Mouse (Mus musculus) layer of hippocampus, adult 11-12 months (tissue): Measurements from ENCODE around the gene Wdr90.

Source experiments
- DNase-seq: peaks from one replicate; pipeline ENCODE4 v3.0.0; 2022; ENCODE audit warnings: low spot score

Gene Wdr90

DNA sequence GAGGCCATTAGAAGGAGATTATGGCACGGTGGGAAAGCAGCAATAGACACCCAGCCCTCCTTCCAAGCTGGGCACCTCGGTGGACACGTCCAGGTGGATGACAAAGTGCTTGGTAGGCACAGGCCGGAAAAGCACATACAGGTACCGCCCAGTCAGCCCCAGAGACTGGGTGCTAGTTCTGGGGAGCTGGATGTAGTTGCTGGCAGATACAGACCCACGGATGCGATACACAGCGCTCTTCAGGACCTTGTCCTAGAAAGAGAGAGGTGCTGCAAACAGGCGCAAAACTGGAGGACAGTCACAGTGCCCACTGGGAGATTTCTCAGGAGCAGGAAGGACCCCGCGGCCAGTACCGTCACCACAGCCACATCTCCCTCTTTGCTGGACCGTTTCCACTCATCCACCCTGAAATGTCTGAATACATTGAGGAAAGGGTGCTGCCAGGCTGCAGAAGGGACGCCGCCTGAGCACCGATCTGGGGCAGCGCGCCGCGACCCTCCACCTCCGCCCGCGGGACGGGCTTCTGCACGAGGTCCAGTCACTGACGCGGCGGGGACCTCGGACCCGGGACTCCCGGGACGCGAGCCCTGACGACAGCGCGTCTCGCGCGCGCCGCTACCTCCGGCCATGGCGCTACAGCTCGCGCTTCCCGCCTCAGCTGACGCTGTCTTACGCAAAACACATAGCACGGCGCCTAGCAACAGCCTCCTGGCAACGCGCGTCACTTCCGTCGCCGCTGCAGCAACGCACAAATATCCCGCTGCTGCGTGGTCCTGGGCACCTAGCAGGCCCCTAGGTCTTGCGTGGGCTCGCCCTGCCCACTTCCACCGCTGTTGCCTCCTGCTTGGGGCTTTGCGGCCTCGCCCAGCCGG is at the start of gene Wdr90:
Gene Wdr90 (minus strand): TSS at position 670 of the 872 bp plus-strand sequence.
- DNase-seq, result peak; percentile 93

DNA sequence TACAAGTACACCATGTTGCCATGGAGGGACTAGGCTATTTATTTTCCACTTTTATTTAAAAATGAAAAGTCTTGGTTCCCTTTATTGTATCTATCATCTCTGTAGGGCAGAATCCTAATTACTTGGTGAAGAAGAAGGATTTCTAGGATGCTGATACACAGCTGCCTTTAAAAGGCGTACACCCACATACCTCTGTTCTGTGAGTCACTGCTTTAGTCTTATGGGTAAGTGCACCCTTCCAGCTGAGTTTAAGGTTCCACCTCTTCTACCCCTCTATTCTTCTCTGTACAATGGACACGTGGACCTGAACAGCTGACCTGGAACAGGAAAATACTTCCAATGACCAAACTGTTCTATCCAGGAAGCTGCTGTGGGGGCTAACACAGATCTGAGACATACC is 46.3 kb upstream of the Wdr90 start:
- no peak for DNase-seq

DNA sequence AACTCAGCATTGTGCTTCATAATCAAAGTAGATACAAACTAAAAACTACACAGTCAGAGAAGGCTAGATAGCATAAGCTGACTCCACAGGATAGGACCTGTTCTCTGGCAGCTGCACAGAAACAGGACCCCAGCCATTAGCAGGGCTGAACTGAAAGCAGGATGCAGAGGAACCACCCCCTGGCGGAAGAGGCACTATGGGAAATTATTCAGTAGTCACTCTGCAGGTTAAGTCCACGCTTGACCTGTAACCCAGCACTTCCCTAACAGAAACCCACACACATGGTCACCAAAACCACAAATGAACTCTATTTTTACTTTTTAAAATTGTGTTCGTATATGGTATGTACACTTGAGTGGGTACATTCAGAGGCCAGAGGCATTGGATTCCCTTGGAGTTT is 41.8 kb upstream of the Wdr90 start:
- DNase-seq, result no peak

DNA sequence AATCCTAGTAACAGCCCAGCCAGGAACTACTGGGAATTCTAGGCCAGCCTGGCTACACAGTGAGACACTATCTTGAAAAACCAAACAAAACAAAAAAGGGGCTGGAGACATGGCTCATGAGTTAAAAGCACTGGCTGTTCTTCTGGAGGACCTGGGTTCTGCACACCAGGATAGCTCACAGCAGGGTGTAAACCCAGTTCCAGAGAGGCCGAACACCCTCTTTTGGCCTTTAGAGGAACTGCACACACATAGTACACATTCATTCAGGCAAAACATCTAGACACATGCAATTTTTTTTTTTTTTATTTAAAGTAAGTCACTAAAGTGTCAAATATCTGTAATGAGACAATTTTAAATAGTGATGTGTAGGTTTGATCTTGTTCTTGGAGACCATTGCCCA is 38.9 kb upstream of the Wdr90 start:
- no peak for DNase-seq

DNA sequence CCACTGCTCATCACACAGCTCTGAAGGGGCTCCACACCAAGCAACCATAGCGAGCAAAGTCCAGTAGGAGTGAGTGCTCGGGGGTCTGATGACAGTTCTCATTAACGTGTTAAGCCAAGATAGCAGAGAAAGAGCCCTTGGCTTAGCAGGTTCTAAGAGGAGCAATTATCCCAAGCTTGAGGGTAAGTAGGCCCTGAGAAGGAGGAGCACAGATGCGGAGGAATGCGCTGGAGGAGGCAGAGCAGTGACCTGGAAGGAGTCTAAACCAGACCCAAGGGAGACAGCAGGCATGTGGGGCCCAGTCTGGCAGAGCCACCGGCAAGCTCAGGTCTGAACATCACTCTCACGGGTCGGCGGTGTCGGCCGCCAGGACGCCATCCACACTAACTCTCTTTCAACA is 34.6 kb upstream of the Wdr90 start:
- DNase-seq, result no peak

DNA sequence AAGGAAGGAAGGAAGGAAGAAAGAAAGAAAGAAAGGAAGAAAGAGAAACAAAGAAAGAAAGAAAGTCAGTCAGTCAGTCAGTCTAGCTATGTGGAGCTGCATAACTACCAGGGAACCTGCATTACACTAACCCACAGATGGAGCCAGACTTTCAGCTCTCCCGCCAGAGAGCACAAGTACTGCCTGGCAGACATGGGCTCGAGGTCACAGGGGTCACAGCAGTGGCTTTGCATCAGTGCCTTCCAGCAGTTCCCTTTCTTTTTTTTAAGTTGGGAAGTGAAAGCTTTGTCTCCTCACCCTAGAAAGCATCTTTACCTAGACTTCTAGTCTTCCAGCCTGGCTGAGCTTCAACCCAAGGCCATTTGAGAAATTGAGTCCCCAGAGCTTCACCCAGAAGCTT is 34.1 kb upstream of the Wdr90 start:
- no peak for DNase-seq

DNA sequence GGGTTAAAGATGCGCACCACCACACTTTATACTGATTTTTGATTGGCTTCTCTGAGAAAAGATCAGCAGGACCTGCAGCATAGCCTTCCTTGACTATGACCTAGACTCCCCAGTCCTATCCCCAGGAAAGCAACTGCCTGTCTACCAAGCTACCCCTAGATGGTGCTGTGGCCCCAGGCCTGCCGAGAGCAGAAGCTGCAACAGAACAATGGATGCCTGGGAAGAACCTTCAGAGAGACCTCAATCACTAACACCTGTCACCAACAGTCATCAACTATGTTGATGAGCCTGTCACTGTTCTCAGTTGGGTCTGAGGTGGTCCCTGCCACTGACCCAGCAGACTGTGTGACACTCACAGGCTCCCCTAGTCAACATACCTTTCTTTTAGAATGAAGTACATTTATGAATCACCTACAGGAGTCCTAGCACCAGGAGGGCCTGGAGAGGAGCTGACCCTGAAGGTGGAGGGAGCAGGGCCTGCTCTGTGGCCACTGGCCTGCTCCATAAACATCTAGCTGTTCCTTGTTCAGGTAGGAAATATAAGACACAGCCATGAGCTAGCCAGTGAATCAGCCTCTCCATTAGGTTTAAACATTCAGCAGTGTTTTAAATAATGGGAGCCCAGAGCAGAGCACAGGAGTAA is 32.8 kb upstream of the Wdr90 start:
- peak; percentile 63 for DNase-seq

DNA sequence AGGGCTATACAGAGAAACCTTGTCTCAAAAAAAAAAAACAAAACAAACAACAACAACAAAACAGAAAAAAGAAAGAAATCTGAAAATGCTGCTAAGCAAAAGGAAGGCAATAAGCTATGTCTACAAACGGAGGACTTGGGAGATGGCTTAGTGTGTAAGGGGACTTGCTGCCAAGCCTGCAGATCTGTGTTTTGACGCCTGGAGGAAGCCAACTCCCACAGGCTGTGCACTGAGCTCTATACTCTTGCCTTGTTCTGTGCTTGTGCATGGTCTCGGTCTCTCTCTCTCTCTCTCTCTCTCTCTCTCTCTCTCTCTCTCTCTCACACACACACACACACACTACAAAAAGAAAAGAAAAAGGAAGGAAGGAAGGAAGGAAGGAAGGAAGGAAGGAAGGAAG is 27.5 kb upstream of the Wdr90 start:
- no peak for DNase-seq

DNA sequence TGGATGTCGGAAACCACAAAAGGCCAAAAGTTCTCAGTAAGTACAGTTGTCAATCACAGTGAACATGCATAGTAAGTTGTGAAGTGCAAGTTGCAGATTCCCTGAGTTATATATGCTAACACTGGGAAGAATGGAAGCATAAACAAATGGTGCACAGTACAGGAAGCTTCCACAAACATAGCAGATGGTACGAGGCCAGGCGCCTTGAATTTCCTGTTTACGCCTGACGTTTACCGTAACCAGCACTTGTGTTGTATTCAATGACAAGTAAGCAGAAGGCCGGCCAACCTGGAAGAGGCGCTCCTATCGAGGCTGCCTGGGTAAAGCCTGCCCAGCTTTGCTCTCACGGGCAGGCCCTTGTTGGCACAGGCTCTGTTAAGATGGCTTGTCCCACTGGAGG is 26.2 kb upstream of the Wdr90 start:
- no peak for DNase-seq

DNA sequence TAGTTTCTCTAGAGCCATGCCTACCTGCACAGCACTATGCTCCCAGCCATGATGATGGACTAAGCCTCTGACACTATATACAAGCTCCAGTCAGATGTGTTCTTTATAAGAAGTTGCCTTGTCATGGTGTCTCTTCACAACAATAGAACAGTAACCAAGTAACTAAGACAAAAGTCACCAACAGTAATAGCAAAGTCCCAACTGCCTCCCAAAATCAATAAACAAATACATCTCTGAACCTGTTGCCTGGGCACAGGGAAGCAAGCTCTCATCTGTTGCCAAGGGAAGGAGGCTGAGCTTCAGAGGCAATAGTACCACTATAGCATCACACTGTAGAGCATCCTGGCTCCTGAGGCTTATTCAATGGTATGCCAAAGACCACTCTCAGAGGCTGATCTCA is 25.5 kb upstream of the Wdr90 start:
- DNase-seq, result no peak

DNA sequence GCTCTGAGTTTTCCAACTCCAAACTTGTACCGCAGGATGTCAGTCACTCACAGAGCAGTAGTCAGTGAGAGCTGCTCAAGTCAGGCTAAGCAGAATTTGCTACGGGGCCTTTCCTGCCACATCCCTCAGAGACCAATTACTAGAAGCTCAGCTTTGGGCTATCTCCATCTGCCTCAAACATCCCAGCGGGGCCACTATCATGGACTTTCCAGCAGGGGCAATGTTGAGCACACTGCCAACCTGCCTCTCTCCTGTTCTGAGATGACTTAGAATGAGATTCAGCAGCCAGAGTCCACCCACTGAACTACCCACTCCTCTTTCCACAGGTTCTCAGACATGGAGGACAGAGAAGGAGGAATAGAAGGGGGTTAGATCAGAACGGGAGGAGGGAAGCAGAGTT is 24.3 kb upstream of the Wdr90 start:
- DNase-seq, result no peak

DNA sequence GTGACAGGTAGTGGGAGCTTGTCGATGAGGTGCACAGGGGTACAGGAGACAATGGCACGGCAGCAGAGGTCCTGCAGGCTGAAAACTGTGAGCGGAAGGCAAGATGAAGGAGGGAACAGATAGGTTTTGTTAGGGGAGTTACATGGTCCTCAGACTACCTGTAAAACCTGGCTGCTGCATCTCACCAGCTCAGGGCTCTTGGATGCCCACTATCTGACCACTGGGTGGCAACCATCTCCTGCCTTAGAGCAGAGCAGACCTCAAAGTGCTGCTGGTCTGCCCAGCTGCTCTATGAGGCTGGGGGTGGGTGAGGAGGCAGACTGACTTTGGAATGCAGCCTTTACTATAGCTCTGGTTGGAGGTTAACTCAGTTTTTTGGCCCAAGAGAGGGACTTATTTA is 22.5 kb upstream of the Wdr90 start:
- DNase-seq, result no peak

DNA sequence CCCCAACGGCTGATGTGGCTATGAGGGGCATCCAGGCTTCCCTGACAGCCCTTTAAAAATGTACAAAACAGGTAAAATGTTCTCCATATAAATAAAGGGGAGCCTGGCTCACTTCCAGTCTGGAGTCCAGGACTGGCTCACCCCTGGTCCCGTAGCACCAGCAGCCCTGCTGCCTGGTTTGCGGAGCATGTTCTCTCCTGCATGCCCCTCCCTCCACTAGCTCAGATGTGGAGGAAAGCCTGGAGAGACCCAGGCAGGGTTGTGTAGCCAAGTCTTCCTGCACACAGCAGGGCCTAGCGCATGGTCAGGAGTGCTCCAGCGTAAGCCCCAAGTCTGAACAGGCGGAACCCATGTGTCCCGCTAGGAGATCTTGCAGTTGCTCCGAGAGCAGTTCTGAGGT is 22.0 kb upstream of the Wdr90 start:
- no peak for DNase-seq

DNA sequence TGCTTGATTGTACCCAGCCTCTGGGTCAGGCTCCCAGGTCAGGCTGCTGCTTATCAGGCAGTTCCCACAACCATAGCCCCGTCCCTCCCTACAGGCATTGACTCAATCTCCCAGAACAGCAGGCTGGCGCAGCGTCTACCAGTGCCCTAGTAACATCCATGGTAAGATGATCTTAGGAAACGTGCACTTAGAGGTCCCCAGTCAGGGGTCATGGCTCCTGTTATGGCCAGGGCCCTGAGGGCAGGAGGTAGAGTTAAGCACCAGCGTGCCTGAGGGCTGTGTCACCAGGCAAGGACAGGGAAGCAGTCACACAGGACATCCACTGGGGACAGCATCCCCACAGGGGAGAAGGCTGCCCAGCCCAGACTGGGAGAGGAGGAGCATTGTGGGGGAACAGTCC is 21.0 kb upstream of the Wdr90 start:
- DNase-seq, result no peak

DNA sequence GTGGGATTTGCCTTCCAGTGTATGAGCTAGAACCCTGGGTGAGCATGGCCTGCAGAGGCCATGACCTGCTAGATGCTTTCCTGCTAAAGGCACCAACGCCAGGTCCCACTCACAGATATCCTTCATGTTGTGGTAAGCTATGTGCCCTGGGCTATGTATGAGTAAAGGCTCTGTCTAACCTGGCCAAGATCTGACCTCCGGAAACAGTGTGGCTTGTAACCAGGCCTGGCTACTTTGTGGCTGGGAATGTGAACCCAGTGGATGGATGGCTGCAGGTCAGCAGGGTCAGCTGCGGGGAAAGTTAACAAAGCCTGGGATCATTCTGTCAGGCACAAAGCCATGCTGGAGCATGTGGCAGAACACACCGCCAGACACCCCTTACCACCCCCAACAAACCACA is 20.4 kb upstream of the Wdr90 start:
- no peak for DNase-seq

DNA sequence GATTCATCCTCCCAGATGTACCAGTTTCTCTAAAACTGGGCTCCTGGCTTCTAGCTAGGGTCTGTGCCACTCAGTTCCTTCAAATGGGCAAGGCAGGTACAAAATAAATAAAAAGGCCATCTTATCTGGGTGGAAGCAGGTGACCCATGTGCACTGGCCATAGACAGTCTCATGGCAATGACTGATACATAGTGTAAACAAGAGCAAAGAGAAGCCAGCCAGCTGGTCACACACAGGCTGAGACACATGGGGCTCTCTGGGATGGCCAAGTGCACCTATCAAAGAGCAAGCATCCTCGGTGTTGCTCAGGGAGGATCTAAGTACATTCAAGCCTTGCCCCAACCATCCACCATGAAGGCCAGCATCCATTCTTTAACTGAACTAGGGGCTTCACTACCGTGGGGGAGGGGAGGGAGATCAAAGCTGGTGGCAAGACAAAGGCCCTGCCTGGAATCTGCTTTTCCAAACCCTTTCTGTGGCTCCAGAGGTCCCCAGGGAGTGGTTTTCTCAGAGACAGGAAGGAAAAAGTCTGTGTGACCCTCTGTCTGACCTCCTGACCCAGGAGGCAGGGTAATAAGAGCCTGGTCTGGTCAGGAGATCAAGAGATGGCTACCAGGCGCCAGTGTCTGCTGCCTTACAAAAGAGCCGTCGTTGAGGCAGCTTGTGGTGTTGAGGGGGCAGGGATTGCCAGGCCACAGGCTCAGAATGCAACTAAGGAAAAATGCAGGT is 19.8 kb upstream of the Wdr90 start:
- no peak for DNase-seq

DNA sequence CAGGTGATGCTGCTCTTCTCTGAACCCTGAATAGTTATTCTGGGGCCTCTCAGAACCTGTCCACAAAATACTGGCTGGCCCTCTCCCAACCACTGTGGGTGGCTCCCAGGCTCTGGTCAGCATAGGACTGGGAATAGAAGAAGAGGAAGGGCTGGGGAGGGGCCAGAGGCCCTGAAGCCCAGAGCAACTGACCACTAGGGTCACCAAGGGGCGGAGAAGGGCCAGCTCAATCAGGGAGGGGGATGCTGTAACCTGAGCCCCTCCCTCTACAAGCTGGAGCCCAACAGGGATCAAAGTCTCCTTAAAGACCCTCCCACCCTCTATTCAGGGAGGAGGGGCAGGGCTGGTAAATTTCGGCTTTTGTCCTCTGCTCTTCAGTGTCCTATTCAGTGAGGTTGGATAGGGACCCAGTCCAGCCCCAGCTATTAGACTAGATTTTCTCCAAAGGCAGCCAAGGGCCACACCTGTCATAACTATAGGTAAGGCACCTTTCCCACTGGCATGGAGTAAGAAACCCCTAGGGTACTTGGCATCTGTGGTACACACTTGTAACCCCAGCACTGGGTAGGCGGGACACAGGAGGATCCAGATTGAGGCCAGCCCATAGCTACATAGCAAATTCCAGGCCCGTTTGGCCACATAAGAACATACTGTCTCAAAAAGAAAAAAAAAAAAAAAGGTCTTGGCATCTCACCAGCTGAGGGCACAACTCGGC is 19.1 kb upstream of the Wdr90 start, which contains the start of gene Wfikkn1:
Gene Wfikkn1 (minus strand): TSS at position 663 of the 715 bp plus-strand sequence.
- DNase-seq, result no peak

DNA sequence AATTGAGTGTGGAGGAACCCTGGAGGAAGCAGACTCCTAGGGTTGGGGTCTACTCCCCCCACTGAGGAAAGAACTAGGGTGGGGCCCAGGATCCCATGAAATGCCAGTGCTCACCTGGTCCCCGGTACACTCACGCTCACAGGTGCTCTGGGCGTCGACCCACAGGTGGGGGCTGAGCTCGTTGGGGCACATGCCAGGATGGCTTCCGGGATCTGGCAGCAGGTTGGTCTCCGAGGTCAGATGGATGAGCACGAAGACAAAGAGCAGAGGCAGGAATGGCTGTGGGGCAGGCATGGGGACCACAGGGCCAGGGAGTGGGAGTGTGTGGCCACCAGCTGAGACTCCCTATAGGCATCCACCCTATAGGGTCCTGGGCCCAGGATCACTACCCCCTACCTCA is 18.4 kb upstream of the Wdr90 start:
- no peak for DNase-seq

DNA sequence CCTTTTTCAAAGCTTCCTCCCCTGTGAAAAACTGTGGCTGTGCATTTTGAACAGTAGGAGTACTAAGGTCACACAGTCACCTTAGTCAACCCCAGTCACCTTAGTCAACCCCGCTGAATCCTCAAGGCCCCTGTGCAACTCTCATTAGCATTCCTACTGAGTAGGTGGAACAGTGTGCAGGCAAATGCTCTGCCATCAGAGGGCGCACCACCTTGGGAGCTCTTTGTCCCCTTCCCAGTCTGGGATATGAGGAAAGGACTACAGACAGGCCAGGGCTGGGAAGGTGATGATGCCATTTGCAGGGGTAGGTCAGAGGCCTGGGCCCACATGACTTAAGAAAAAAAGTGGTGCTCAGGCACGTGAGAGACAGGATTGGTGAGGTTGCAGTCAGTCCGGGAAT is 18.0 kb upstream of the Wdr90 start:
- no peak for DNase-seq

DNA sequence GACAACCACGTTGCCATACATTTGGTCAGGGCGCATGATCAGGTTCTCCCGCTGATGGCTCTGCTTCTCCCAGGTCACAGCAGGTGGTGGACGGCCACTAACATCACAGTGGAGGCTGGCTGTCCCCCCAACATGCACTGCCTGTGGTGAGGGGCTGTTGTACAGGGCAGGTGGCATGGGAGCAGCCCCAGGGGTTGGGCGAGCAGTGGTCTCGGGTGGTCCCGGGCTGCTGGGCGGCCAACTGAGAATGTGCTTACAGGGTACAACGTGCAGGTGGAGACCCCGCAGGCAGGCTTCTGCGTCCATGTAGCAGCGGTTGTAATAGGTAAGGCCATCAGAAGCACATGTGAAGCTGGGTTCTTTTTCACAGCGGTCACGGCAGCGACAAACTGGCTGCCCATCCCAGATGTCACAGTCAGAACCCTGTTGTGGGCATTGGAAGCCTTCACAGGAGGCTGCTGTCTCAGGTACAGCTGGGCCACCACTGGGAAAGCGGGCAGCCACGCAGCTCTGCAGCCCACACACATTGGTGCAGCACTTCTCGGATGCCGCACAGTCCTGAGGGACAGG is 17.4 kb upstream of the Wdr90 start:
- no peak for DNase-seq

DNA sequence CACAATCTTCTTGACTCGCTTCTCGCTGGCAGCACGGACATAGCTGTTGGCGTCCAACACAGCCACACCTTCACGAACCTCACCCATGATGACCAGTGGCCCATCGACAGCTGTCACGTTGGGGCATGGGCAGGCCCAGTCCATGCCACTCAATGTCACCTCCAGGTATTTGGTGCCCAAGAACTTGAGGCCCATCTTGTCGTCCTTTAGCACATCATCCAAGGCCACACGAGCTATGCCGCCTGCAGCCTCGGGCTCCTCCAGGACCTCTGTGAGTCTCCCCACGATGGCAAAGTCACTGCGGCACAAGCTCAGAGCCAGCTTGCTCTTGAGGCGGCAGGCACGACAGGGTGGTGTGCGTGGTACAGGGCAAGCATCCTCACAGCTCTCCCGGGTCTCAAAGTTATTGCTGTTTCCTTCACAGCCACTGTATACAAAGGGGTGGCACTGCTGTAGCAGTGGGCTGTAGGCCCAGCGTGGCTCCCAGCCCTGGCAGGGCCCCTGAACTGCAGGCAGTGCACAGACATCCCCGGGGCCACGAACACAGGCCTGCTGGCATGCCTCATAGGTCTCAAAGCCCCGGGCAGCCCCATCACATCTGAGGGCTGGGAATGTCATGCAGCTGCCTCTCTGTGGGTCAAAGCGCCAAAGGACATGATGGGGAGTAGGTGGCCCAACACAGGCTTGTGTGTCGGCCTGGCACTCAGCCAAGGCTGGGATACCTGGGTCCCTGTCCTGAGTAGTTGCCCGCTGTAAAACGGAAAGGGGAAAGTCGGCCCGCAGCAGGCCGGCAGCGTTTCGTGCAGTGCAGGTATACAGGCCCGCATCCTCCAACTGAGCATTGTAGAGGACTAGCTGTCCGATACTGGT is 16.7 kb upstream of the Wdr90 start:
- DNase-seq, result no peak
